Mouse (Mus musculus) CH12.LX (cell line): Measurements from ENCODE around the gene Espn. TPM values are rescaled to one million over a fixed set of nuclear protein-coding genes. Genes with fewer than 3 reads are reported as not detected.

Experiments
- DNase-seq: peaks from one replicate; pipeline ENCODE4 v3.0.0-alpha.2; 2013; ENCODE audit errors: extremely low read depth
- H3K27ac ChIP-seq: 2 replicates; pipeline ENCODE4 v1.5.1; 2012; ENCODE audit warnings: low read depth, mild to moderate bottlenecking, control low read depth, moderate library complexity; ENCODE audit not compliant: insufficient read depth
- H3K27me3 ChIP-seq: replicated peaks from 2 replicates; pipeline ENCODE3; 2012; ENCODE audit warnings: inconsistent platforms
- H3K36me3 ChIP-seq, 2 experiments: replicated peaks in 1 of 2; 2 replicates each; pipeline versions ENCODE3 to v1.6.1; 2012; ENCODE audit warnings: inconsistent platforms in 1 of 2, low read length in 1 of 2, mild to moderate bottlenecking in 1 of 2, mixed read lengths in 1 of 2, moderate library complexity in 1 of 2; ENCODE audit not compliant: control insufficient read depth in 1 of 2, insufficient read depth in 1 of 2
- H3K4me1 ChIP-seq, 2 experiments: 2 replicates each; pipeline ENCODE4 v1.6.1; 2012; ENCODE audit warnings: inconsistent platforms in 1 of 2, moderate library complexity in 1 of 2; ENCODE audit not compliant: insufficient read depth in 2 of 2, control insufficient read depth in 1 of 2
- H3K4me2 ChIP-seq: 2 replicates; pipeline ENCODE4 v1.6.1; 2012; ENCODE audit warnings: low read depth, mild to moderate bottlenecking, control low read depth; ENCODE audit not compliant: poor library complexity, insufficient read depth, severe bottlenecking
- H3K4me3 ChIP-seq, 3 experiments: fragments of 150-350 bp in 1 of 3; sonication (generic) in 1 of 3; replicated peaks in 1 of 3; 2 replicates each; pipeline versions ENCODE3 to v1.5.1; 2011 to 2012; ENCODE audit warnings: low read depth in 2 of 3, low read length in 2 of 3, mild to moderate bottlenecking in 2 of 3, moderate library complexity in 2 of 3, control low read depth in 1 of 3, improper control_type of control experiment in 1 of 3, inconsistent platforms in 1 of 3, mixed read lengths in 1 of 3; ENCODE audit not compliant: poor library complexity in 1 of 3
- H3K79me2 ChIP-seq: replicated peaks from 2 replicates; pipeline ENCODE4 v1.6.1; 2012; ENCODE audit warnings: mild to moderate bottlenecking, moderate library complexity; ENCODE audit not compliant: control insufficient read depth, poor library complexity, insufficient read depth, severe bottlenecking; ENCODE audit errors: extremely low read depth
- H3K9ac ChIP-seq: 2 replicates; pipeline ENCODE4 v1.6.1; 2012; ENCODE audit warnings: low read depth, mild to moderate bottlenecking, control low read depth, moderate library complexity; ENCODE audit not compliant: insufficient read depth
- H3K9me3 ChIP-seq: replicated peaks from 2 replicates; pipeline ENCODE3; 2012; ENCODE audit warnings: low read length, inconsistent platforms, mixed read lengths
- CHD2 ChIP-seq: IDR thresholded peaks from 2 replicates; pipeline ENCODE4 v1.6.1; 2011; ENCODE audit warnings: low read length, improper control_type of control experiment
- E2F4 ChIP-seq: IDR thresholded peaks from 2 replicates; pipeline ENCODE4 v1.6.1; 2011; ENCODE audit warnings: low read depth, low read length, improper control_type of control experiment; ENCODE audit not compliant: insufficient replicate concordance
- EP300 ChIP-seq: IDR thresholded peaks from 2 replicates; pipeline ENCODE4 v1.6.1; 2011; ENCODE audit warnings: low read length, improper control_type of control experiment
- KAT2A ChIP-seq: IDR thresholded peaks from 2 replicates; pipeline ENCODE4 v1.6.1; 2012; ENCODE audit warnings: low read length, improper control_type of control experiment, inconsistent platforms; ENCODE audit not compliant: insufficient replicate concordance
- MAX ChIP-seq: IDR thresholded peaks from 2 replicates; pipeline ENCODE4 v1.6.1; 2011; ENCODE audit warnings: low read length, improper control_type of control experiment
- MAZ ChIP-seq: IDR thresholded peaks from 2 replicates; pipeline ENCODE4 v1.6.1; 2012; ENCODE audit warnings: low read depth, mild to moderate bottlenecking, inconsistent platforms, low read length, improper control_type of control experiment, moderate library complexity
- MEF2A ChIP-seq: IDR thresholded peaks from 2 replicates; pipeline ENCODE4 v1.6.1; 2014; ENCODE audit warnings: low read depth, mild to moderate bottlenecking, inconsistent platforms, low read length, improper control_type of control experiment, borderline replicate concordance
- MYC ChIP-seq: IDR thresholded peaks from 2 replicates; pipeline ENCODE4 v1.6.1; 2011; ENCODE audit warnings: low read depth, mild to moderate bottlenecking, improper control_type of control experiment, low read length
- NRF1 ChIP-seq: IDR thresholded peaks from 2 replicates; pipeline ENCODE4 v1.6.1; 2014; ENCODE audit warnings: low read depth, mild to moderate bottlenecking, inconsistent platforms, low read length, improper control_type of control experiment, moderate library complexity
- POLR2AphosphoS2 ChIP-seq: IDR thresholded peaks from 2 replicates; pipeline ENCODE4 v1.6.1; 2011; ENCODE audit warnings: low read depth, low read length, improper control_type of control experiment
- RAD21 ChIP-seq: IDR thresholded peaks from 2 replicates; pipeline ENCODE4 v1.6.1; 2011; ENCODE audit warnings: low read depth, mild to moderate bottlenecking, low read length, improper control_type of control experiment, moderate library complexity
- SMC3 ChIP-seq: IDR thresholded peaks from 2 replicates; pipeline ENCODE4 v1.6.1; 2011; ENCODE audit warnings: low read depth, low read length, improper control_type of control experiment
- TCF12 ChIP-seq: IDR thresholded peaks from 2 replicates; pipeline ENCODE4 v1.6.1; 2014; ENCODE audit warnings: low read depth, mild to moderate bottlenecking, inconsistent platforms, low read length, improper control_type of control experiment
- USF1 ChIP-seq: IDR thresholded peaks from 2 replicates; pipeline ENCODE4 v1.6.1; 2014; ENCODE audit warnings: low read depth, mild to moderate bottlenecking, inconsistent platforms, low read length, improper control_type of control experiment
- USF2 ChIP-seq: conservative IDR thresholded peaks from 2 replicates; pipeline ENCODE4 v1.6.1; 2011; ENCODE audit warnings: low read depth, low read length, improper control_type of control experiment
- dilution Hi-C: fragments of 300-500 bp; cut with MboI; formaldehyde crosslinking; loops from 2 replicates; pipeline ENCODE4 v1.14.3; 2020; ENCODE audit warnings: low sequenced_read_pairs; ENCODE audit not compliant: extremely low pct_unique_long_range_greater_than_20kb, extremely low pct_ligation_motif_present
- in situ Hi-C: fragments of 300-500 bp; cut with MboI; formaldehyde crosslinking; loops from 3 replicates; pipeline ENCODE4 v1.14.3; 2019; ENCODE audit warnings: low sequenced_read_pairs, low pct_ligation_motif_present, low pct_unique_long_range_greater_than_20kb, mixed read lengths
- polyA plus RNA-seq: library from polyadenylated mRNA; unstranded; fragments of >175 nt; gene quantifications from 2 replicates; pipeline ENCODE4 v1.2.1, GENCODE M21; 2012; ENCODE audit warnings: low read depth; ENCODE audit not compliant: insufficient read length
- total RNA-seq, 2 experiments: library from RNA; depleted of rRNA; stranded (reverse); fragments of 300-350 nt in 1 of 2; fragments of >200 nt in 1 of 2; gene quantifications; 2 replicates each; pipeline ENCODE4 v1.2.3; 2012 to 2014

Gene Espn
- total and polyA plus RNA-seq, 3 experiments: 0.25 TPM; not detected in 2

DNA sequence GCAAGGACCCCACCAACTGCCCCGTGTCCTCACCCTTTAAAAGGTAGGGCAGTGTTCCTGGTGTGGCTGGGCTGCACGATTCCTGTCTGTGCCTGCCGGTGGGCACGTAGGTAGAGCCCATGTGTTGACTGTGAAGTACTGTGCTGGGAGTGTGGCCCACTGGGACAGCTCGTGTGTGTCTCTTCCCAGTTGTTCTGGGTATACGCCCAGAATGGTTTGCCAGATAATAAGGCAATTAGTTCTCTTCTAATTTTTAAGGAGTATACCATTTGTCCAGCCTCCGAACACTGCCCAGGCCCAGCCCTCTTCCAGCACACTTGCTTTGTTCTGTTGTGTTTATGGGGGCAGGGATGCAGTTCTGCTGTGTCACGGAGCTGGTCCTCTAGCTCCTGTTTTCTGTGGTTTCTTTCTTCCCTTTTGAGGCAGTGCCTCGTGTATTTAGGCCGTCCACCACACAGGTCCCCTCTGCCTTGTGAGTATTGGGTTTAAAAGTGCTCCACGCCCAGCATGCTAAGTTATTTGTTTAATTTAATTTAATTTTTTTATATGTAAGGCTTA, 38.0 kb upstream of the Espn start:
- H3K36me3 ChIP-seq: peaks cover 0 to 14% of the 10 kb centered on the region in 2 experiments
- in situ Hi-C loops: no loop called here
- peaks cover 4% of the 10 kb centered on the region for H3K9me3 ChIP-seq
- no peaks in the 10 kb centered on the region for H3K27me3 ChIP-seq
- peaks cover 32 to 82% of the 10 kb centered on the region in 2 experiments for H3K4me1 ChIP-seq
- TF ChIP-seq TCF12: no peak
- no peak for TF ChIP-seq NRF1
- TF ChIP-seq EP300: no peak
- TF ChIP-seq MEF2A: no peak
- no peak for TF ChIP-seq SMC3
- TF ChIP-seq MYC: 0 out of 2 replicates have a peak, but pooled peaks have one; percentile 17
- TF ChIP-seq, all 38 proteins: peak for 1
- no peak for DNase-seq
- Histone ChIP-seq H3K27ac (0 out of 2 replicates have a peak overlapping the region, but pooled peaks have one; percentile 23), H3K79me2 (no peaks in the 10 kb centered on the region), H3K4me2 (peak overlapping the region; percentile 17; the same call in 1 of the 2 replicates), H3K4me3 (peak overlapping the region in 1 of 3 experiments; percentile 38), H3K9ac (no peak overlapping the region)
- dilution Hi-C loops: no loop called here

DNA sequence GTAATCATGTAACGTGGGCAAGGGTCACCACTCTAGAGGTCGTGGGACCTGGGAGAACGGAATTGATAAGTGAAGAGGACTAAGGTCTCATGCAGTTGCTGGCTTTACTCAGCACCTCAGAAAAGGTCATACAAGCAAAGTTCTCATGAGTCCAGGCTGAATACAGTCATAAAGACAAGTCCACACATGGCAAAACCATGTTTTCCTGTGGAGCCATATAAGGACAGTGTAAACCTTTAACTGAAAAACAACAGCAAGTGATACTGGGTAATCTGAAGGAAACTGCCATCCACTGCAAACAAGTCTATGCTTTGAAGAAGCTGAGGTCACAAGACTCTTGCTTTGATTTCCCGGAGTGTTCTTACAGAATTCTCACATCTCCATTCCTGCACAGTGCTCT, 37.5 kb upstream of the Espn start:
- H3K9me3 ChIP-seq: peaks cover 4% of the 10 kb centered on the region
- peaks cover 0 to 13% of the 10 kb centered on the region in 2 experiments for H3K36me3 ChIP-seq
- peaks cover 32 to 82% of the 10 kb centered on the region in 2 experiments for H3K4me1 ChIP-seq
- H3K27ac ChIP-seq: 0 out of 2 replicates have a peak overlapping the region, but pooled peaks have one; percentile 23
- H3K4me2 ChIP-seq: 0 out of 2 replicates have a peak overlapping the region, but pooled peaks have one; percentile 17
- dilution Hi-C loops (no loop called here), in situ Hi-C loops (no loop called here)
- TF ChIP-seq MYC (no peak), POLR2AphosphoS2 (no peak), RAD21 (no peak), USF2 (no peak), KAT2A (no peak), CHD2 (no peak), NRF1 (no peak), TCF12 (no peak), USF1 (no peak), MEF2A (no peak), MAZ (no peak), E2F4 (no peak), MAX (no peak)
- DNase-seq: no peak
- no peaks in the 10 kb centered on the region for H3K27me3 ChIP-seq
- no peak overlapping the region for H3K9ac ChIP-seq
- H3K79me2 ChIP-seq: no peaks in the 10 kb centered on the region
- peak overlapping the region in 1 of 3 experiments; percentile 38 for H3K4me3 ChIP-seq
